Mouse (Mus musculus) cerebellum, postnatal 25 days (tissue): ENCODE results near the gene Rhox4f.
"Not testable (repeated sequence)": the region's sequence is repeated elsewhere in the genome, so short reads cannot be mapped to it uniquely, and the experiment has no call there.

ENCODE experiments used
- DNase-seq, 2 experiments: peaks; one replicate each; pipeline ENCODE4 v3.0.0; 2021; ENCODE audit warnings: mixed read lengths in 2 of 2

Gene Rhox4f

DNA sequence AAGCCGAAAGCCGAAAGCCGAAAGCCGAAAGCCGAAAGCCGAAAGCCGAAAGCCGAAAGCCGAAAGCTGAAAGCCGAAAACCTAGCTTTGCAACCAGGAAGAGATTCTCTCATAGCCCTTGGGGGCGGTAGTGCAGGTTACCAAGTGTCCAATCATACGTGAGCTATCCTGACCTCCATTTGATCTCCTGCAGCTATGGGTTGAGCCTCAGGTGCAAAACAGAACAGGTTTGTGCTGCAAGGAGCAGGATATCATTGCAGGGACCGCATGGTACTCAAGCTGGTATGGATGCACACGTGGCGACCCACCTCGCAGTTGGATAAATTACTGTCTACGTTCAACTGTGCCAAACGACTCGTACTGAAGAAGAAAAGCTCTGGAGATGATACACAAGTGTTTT, at the start of gene Rhox4f:
Rhox4f (minus strand) TSS at position 101 of the 400 bp plus-strand sequence.
- DNase-seq, result not testable (repeated sequence)

DNA sequence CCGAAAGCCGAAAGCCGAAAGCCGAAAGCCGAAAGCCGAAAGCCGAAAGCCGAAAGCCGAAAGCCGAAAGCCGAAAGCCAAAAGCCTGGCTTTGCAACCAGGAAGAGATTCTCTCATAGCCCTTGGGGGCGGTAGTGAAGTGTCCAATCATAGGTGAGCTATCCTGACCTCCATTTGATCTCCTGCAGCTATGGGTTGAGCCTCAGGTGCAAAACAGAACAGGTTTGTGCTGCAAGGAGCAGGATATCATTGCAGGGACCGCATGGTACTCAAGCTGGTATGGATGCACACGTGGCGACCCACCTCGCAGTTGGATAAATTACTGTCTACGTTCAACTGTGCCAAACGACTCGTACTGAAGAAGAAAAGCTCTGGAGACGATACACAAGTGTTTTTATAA, 43.7 kb upstream of the Rhox4f start, which contains the start of gene Rhox4g:
Rhox4g (minus strand) TSS at position 101 of the 400 bp plus-strand sequence.
- DNase-seq, result not testable (repeated sequence)

DNA sequence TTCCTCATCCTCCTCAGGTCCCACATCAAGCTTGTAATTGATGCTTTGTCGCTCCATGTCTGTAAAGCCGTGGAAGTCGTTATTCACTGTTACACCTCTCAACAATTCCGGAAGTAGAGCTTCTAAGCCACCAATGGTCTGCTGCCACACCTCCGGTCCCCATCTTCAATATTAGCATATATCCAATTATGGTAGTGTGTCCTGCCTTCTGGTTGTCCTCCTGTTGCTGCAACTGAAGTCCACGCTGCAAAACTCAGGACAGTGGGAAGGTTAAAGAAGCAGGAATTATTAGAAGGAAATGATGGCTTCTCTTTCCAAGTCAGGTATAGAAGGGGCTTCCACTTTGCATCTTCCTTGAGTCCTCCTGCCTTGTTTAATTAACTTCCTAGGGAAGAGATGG, 35.9 kb upstream of the Rhox4f start, which contains the start of gene Rhox2g:
Rhox2g (minus strand) TSS at position 101 of the 400 bp plus-strand sequence.
- DNase-seq, result not testable (repeated sequence)

DNA sequence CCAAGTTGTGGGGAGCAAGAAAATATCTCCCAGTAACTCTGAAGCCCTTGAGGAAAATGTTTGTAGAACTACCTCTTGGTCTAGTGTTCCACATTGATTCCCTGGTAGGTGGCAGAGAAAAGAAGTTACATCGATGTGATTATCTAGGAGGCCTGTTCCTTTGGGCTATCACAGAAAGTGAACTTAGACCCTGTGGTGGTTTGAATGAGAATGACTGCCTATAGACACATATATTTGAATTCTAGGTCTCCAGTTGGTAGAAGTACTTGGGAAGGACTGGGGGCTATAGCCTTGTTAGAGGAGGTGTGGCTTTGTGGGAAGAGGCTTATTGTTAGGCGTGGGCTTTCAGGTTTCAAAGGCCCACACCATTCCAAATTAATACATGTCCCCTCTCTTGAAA, 21.0 kb upstream of the Rhox4f start, which contains the start of gene Rhox3g:
Rhox3g (minus strand) TSS at position 101 of the 400 bp plus-strand sequence.
- DNase-seq, result not testable (repeated sequence)

DNA sequence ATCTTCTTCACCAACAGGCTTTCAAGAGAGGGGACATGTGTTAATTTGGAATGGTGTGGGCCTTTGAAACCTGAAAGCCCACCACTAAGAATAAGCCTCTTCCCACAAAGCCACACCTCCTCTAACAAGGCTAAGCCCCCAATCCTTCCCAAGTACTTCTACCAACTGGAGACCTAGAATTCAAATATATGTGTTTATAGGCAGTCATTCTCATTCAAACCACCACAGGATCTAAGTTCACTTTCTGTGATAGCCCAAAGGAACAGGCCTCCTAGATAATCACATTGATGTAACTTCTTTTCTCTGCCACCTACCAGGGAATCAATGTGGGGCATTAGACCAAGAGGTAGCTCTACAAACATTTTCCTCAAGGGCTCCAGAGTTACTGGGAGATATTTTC, 26.8 kb downstream of the Rhox4f start, which contains the start of gene Rhox3f:
Rhox3f (plus strand) TSS at position 301 of the 400 bp plus-strand sequence.
- not testable (repeated sequence) for DNase-seq

DNA sequence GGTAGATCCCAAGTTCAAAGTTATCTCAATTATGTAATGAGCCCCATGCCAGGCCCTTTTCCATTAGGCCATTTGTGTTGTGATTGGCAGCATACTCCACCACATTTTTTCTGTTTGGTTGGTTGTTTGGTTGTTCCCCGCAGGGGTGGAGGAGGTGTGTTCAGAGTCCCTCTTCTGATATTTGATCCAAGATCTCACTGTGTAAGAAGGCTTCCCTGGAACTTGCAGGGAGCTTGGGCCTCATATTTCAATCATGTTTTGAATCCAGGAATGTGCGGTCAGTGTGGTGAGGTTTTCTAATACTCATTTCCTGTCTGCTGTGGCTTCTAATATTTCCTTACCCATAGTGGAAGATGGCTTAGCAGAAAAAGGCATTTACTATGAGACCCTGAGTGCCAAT, 34.9 kb downstream of the Rhox4f start:
- DNase-seq, result not testable (repeated sequence)

DNA sequence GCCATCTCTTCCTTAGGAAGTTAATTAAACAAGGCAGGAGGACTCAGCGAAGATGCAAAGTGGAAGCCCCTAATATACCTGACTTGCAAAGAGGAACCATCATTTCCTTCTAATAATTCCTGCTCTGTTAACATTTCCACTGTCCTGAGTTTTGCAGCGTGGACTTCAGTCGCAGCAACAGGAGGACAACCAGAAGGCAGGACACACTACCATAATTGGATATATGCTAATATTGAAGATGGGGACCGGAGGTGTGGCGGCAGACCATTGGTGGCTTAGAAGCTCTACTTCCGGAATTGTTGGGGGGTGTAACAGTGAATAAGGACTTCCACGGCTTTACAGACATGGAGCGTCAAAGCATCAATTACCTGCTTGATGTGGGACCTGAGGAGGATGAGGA, 36.4 kb downstream of the Rhox4f start, which contains the start of gene Rhox2f:
Rhox2f (plus strand) TSS at position 301 of the 400 bp plus-strand sequence.
- not testable (repeated sequence) for DNase-seq

DNA sequence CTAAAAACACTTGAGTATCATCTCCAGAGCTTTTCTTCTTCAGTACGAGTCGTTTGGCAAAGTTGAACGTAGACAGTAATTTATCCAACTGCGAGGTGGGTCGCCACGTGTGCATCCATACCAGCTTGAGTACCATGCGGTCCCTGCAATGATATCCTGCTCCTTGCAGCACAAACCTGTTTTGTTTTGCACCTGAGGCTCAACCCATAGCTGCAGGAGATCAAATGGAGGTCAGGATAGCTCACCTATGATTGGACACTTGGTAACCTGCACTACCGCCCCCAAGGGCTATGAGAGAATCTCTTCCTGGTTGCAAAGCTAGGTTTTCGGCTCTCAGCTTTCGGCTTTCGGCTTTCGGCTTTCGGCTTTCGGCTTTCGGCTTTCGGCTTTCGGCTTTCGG, 50.4 kb downstream of the Rhox4f start, which contains the start of gene Rhox4e:
Rhox4e (plus strand) TSS at position 301 of the 400 bp plus-strand sequence.
- not testable (repeated sequence) for DNase-seq
